Mouse (Mus musculus) megakaryocyte progenitor cell, adult 5-6 weeks (primary cell): Measurements from ENCODE around the gene Nme1. TPM values are rescaled to one million over a fixed set of nuclear protein-coding genes. Genes with fewer than 3 reads are reported as not detected.

Experiments
- total RNA-seq, 2 experiments: library from RNA; stranded (forward) in 1 of 2; stranded (reverse) in 1 of 2; fragments of 157-497, 149-512 nt in 1 of 2; fragments of 200-1000 nt in 1 of 2; gene quantifications; 2 replicates each; pipeline versions ENCODE4 v1.2.3 to v1.2.4; 2015 to 2017

Gene Nme1
- total RNA-seq, 2 experiments from 2014 or later = 202 to 211 TPM

Other genes starting within 250 kb of the Nme1 start
- gene Utp18, start 82.8 kb downstream of the Nme1 start, total RNA-seq (2015) = 45.7 and 47.0 TPM in 2 replicates
- 49.8 and 67.5 TPM in 2 replicates for gene Utp18, start 82.8 kb downstream of the Nme1 start, total RNA-seq (2017)
- gene Mbtd1, start 82.7 kb downstream of the Nme1 start, total RNA-seq (2015) = 56.6 and 60.9 TPM in 2 replicates
- 23.8 and 38.2 TPM in 2 replicates for gene Mbtd1, start 82.7 kb downstream of the Nme1 start, total RNA-seq (2017)
- gene Nme2, start 12.3 kb downstream of the Nme1 start, total RNA-seq (2015) = 539 and 573 TPM in 2 replicates
- 216 and 275 TPM in 2 replicates for gene Nme2, start 12.3 kb downstream of the Nme1 start, total RNA-seq (2017)
- gene Gm20390, start 228 bp downstream of the Nme1 start, total RNA-seq (2015) = 43.7 and 97.0 TPM in 2 replicates
- not detected in 2 replicates for gene Gm20390, start 228 bp downstream of the Nme1 start, total RNA-seq (2017)
- gene Spag9, start 27.6 kb upstream of the Nme1 start, total RNA-seq (2015) = 33.6 and 34.0 TPM in 2 replicates
- 51.5 and 64.3 TPM in 2 replicates for gene Spag9, start 27.6 kb upstream of the Nme1 start, total RNA-seq (2017)
- 8.3 and 9.4 TPM in 2 replicates for gene Tob1, start 242.9 kb upstream of the Nme1 start, total RNA-seq (2015)
- gene Tob1, start 242.9 kb upstream of the Nme1 start, total RNA-seq (2017) = 3.5 and 5.2 TPM in 2 replicates